Mouse (Mus musculus) right cerebral cortex, postnatal 4 days (tissue): ENCODE measurements around the gene Qrich2.
A peak's percentile ranks its signal among the peaks of the same experiment; 100 is the strongest.

Experiments
- DNase-seq: peaks from one replicate; pipeline ENCODE4 v3.0.0-alpha.2; 2022

Qrich2 gene

GRCm38 (mm10) chr11:116443311-116443710 is 22.7 kb downstream of the Qrich2 start:
- no peak for DNase-seq

- no peak for DNase-seq
Measured at GRCm38 (mm10) chr11:116442867-116443177, 23.2 kb downstream of the Qrich2 start.

- no peak for DNase-seq
Measured at GRCm38 (mm10) chr11:116442129-116442866, 23.7 kb downstream of the Qrich2 start.

- DNase-seq = no peak
Measured at GRCm38 (mm10) chr11:116440408-116441068, 25.5 kb downstream of the Qrich2 start.

- DNase-seq = no peak
Measured at GRCm38 (mm10) chr11:116439269-116440240, 26.5 kb downstream of the Qrich2 start.

GRCm38 (mm10) chr11:116437541-116437940 is 28.5 kb downstream of the Qrich2 start:
- no peak for DNase-seq

- DNase-seq = no peak
Measured at GRCm38 (mm10) chr11:116436725-116437331, 29.2 kb downstream of the Qrich2 start.

- DNase-seq = no peak
Measured at GRCm38 (mm10) chr11:116435992-116436724, 29.9 kb downstream of the Qrich2 start.

- no peak for DNase-seq
Measured at GRCm38 (mm10) chr11:116434967-116435752, 30.9 kb downstream of the Qrich2 start.

GRCm38 (mm10) chr11:116434287-116434966 is 31.6 kb downstream of the Qrich2 start:
- DNase-seq = peak; percentile 70

GRCm38 (mm10) chr11:116433356-116434286 is 32.4 kb downstream of the Qrich2 start, which contains the start of gene Ubald2:
Ubald2 (plus strand) TSS chr11:116434094.
- peak; percentile 97 for DNase-seq

GRCm38 (mm10) chr11:116432593-116433355 is 33.3 kb downstream of the Qrich2 start:
- no peak for DNase-seq

GRCm38 (mm10) chr11:116432127-116432526 is 33.9 kb downstream of the Qrich2 start:
- no peak for DNase-seq

- no peak for DNase-seq
Measured at GRCm38 (mm10) chr11:116431428-116432077, 34.5 kb downstream of the Qrich2 start.

GRCm38 (mm10) chr11:116430723-116431427 is 35.2 kb downstream of the Qrich2 start:
- no peak for DNase-seq

GRCm38 (mm10) chr11:116429862-116430613 is 36.0 kb downstream of the Qrich2 start:
- DNase-seq = no peak
